In genomic region chrX:10718021-10718837, GRCm38 (mm10) we compare ENCODE assay signal across 8 mouse cellular contexts. TPM values are rescaled to one million over a fixed set of nuclear protein-coding genes. Genes with fewer than 3 reads are reported as not detected.
A peak's percentile ranks its signal among the peaks of the same experiment; 100 is the strongest.
DNase-seq lines count a peak whose midpoint lies in the region; ATAC-seq and TF ChIP-seq lines count a peak whose summit lies in the region.

No protein-coding gene starts in this region.

- H3K9me3 ChIP-seq in embryonic facial prominence, embryonic 13.5 days: no peaks in the 10 kb centered on the region
- no peaks in the 10 kb centered on the region for H3K9me3 ChIP-seq in heart, embryonic 16.5 days (replicated peaks; ENCODE audit: control insufficient read depth, low read length)
- no peaks in the 10 kb centered on the region for H3K9me3 ChIP-seq in lung, embryonic 15.5 days

- H3K4me1 ChIP-seq in embryonic facial prominence, embryonic 13.5 days: peaks cover 4% of the 10 kb centered on the region; the same call in 1 of the 2 replicates
- H3K4me1 ChIP-seq in heart, embryonic 16.5 days (ENCODE audit: control insufficient read depth, insufficient read depth, low read length): peaks cover 13% of the 10 kb centered on the region; the same call in 1 of the 2 replicates
- H3K4me1 ChIP-seq in lung, embryonic 15.5 days: peaks cover 18% of the 10 kb centered on the region; the same call in 1 of the 2 replicates

- peak overlapping the region; percentile 68 for H3K4me2 ChIP-seq in embryonic facial prominence, embryonic 13.5 days
- H3K4me2 ChIP-seq in heart, embryonic 16.5 days (ENCODE audit: low read depth, low read length): peak overlapping the region; percentile 74
- peak overlapping the region; percentile 51 for H3K4me2 ChIP-seq in lung, embryonic 15.5 days

- peak; percentile 43 to 80 for DNase-seq in adrenal gland, adult (ENCODE audit: inconsistent age in 2 of 2, low spot score in 1 of 2)
- DNase-seq in kidney, postnatal 4 days: peak; percentile 27 to 55
- peak; percentile 40 for DNase-seq in right cerebral cortex, postnatal 25 days

- H3K4me3 ChIP-seq in C2C12 (ENCODE audit: insufficient read depth, poor library complexity, severe bottlenecking): peak overlapping the region; percentile 50
- peak overlapping the region; percentile 55 for H3K4me3 ChIP-seq in embryonic facial prominence, embryonic 13.5 days
- peak overlapping the region; percentile 67 for H3K4me3 ChIP-seq in heart, embryonic 16.5 days (ENCODE audit: low read length)
- peak overlapping the region; percentile 60 for H3K4me3 ChIP-seq in lung, embryonic 15.5 days

- WGBS in embryonic facial prominence, embryonic 13.5 days: 21% methylated on average over 58 of the region's 61 CpGs
- 12% methylated on average over 61 of the region's 61 CpGs for WGBS in heart, embryonic 16.5 days
- 23% methylated on average over 59 of the region's 61 CpGs for WGBS in lung, embryonic 15.5 days

- peaks cover 7% of the 10 kb centered on the region for H3K79me3 ChIP-seq in C2C12 (ENCODE audit: low read depth)

- ATAC-seq in embryonic facial prominence, embryonic 13.5 days (ENCODE audit: insufficient number of reproducible peaks, insufficient read depth, low FRiP score, low TSS enrichment, low read depth): no peak
- ATAC-seq in heart, embryonic 16.5 days (replicated peaks; ENCODE audit: extremely low read depth, insufficient read depth, low FRiP score): no peak
- ATAC-seq in lung, embryonic 15.5 days (ENCODE audit: borderline replicate concordance, extremely low read depth, low FRiP score, low TSS enrichment): no peak
- no peak for ATAC-seq in megakaryocyte-erythroid progenitor cell, adult 5-6 weeks (replicated peaks; ENCODE audit: low FRiP score, low TSS enrichment, poor library complexity, severe bottlenecking)

- peak overlapping the region; percentile 72 for H3K9ac ChIP-seq in embryonic facial prominence, embryonic 13.5 days
- peak overlapping the region; percentile 79 for H3K9ac ChIP-seq in heart, embryonic 16.5 days (ENCODE audit: low read length)
- H3K9ac ChIP-seq in lung, embryonic 15.5 days: peak overlapping the region; percentile 65

- no peaks in the 10 kb centered on the region for H3K36me3 ChIP-seq in C2C12 (ENCODE audit: control insufficient read depth, insufficient read depth)
- H3K36me3 ChIP-seq in embryonic facial prominence, embryonic 13.5 days: no peaks in the 10 kb centered on the region
- H3K36me3 ChIP-seq in heart, embryonic 16.5 days (ENCODE audit: control insufficient read depth, insufficient read depth): no peaks in the 10 kb centered on the region
- H3K36me3 ChIP-seq in lung, embryonic 15.5 days: no peaks in the 10 kb centered on the region

- peak overlapping the region; percentile 81 for H3ac ChIP-seq in C2C12 (ENCODE audit: control insufficient read depth, insufficient read length, low read depth)

- no peak for TF ChIP-seq CTCF in C2C12 (IDR thresholded peaks at IDR 0.05; ENCODE audit: control insufficient read depth, insufficient read depth, insufficient read length)

- H3K27me3 ChIP-seq in C2C12 (ENCODE audit: control insufficient read depth, insufficient read depth, insufficient read length): no peaks in the 10 kb centered on the region
- peaks cover 4% of the 10 kb centered on the region; the same call in 1 of the 2 replicates for H3K27me3 ChIP-seq in embryonic facial prominence, embryonic 13.5 days
- H3K27me3 ChIP-seq in heart, embryonic 16.5 days (ENCODE audit: control insufficient read depth, insufficient read depth, low read length): no peaks in the 10 kb centered on the region
- H3K27me3 ChIP-seq in lung, embryonic 15.5 days: no peaks in the 10 kb centered on the region

- peaks cover 35% of the 10 kb centered on the region for H3K79me2 ChIP-seq in C2C12 (ENCODE audit: control insufficient read depth, insufficient read depth)

- peak overlapping the region; percentile 48; the same call in 1 of the 2 replicates for H3K27ac ChIP-seq in embryonic facial prominence, embryonic 13.5 days
- peak overlapping the region; percentile 90 for H3K27ac ChIP-seq in heart, embryonic 16.5 days (ENCODE audit: low read length)
- H3K27ac ChIP-seq in lung, embryonic 15.5 days: peak overlapping the region; percentile 90

TF ChIP-seq in C2C12, 6 proteins besides CTCF, POLR2A, EP300 and RAD21:
- TF ChIP-seq CEBPB (IDR thresholded peaks at IDR 0.05; ENCODE audit: low read depth) (no peak), USF1 (IDR thresholded peaks at IDR 0.05; ENCODE audit: low read depth) (no peak), FOSL1 (IDR thresholded peaks at IDR 0.05; ENCODE audit: insufficient read depth, low read length, poor library complexity, severe bottlenecking) (no peak), MAX (IDR thresholded peaks at IDR 0.05) (no peak), MYOG (IDR thresholded peaks at IDR 0.05; ENCODE audit: control insufficient read depth, extremely low read depth, insufficient read length) (no peak), MYOD1 (IDR thresholded peaks at IDR 0.05; ENCODE audit: control insufficient read depth, insufficient read length, low read depth) (no peak)
TF ChIP-seq in C2C12: peak in this region for 0.

RNA-seq across cellular contexts. Expression of gene Mid1ip1, which starts 3.4 kb away (rescaled TPM):
- 87.5 TPM for polyA plus RNA-seq in C2C12 (2012; fragmentation: generic; extraction: Trizol)
- 26.9 and 28.1 TPM in 2 replicates for polyA plus RNA-seq in embryonic facial prominence, embryonic 13.5 days (2015; fragmentation: Nextera tagmentation; extraction: Ambion mirVana)
- 30.3 and 34.8 TPM in 2 replicates for polyA plus RNA-seq in heart, embryonic 16.5 days (2015; fragmentation: Nextera tagmentation; extraction: Ambion mirVana)
- 115 and 119 TPM in 2 replicates for polyA plus RNA-seq in lung, embryonic 15.5 days (2015; fragmentation: Nextera tagmentation; extraction: Ambion mirVana)
- total RNA-seq in megakaryocyte-erythroid progenitor cell, adult 5-6 weeks (2014; fragmentation: Nextera tagmentation): 15.3 and 28.9 TPM in 2 replicates
- 45.8 TPM in 2 replicates for total RNA-seq in megakaryocyte-erythroid progenitor cell, adult 5-6 weeks (2017)
